Mouse (Mus musculus) fat pad, adult 2 months (tissue): ENCODE results near the gene Ccdc151.

Experiments used
- DNase-seq: peaks from one replicate; pipeline ENCODE4 v3.0.0-alpha.2; 2011; ENCODE audit warnings: low read depth, low spot score; ENCODE audit errors: extremely low read depth

Gene Ccdc151

GRCm38 (mm10) chr9:22002194-22003162, at the start of gene Ccdc151, which contains the start of gene Prkcsh:
Gene Ccdc151 (minus strand): TSS chr9:22002634.
Gene Prkcsh (plus strand): TSS chr9:22002806.
- peak; percentile 95 for DNase-seq

GRCm38 (mm10) chr9:22051958-22052254, 49.5 kb upstream of the Ccdc151 start, which contains the start of gene Elavl3:
Gene Elavl3 (minus strand): TSS chr9:22052023.
- DNase-seq = no peak

- DNase-seq = no peak
Observed at GRCm38 (mm10) chr9:22051161-22051957, 48.9 kb upstream of the Ccdc151 start.

- DNase-seq = no peak
Observed at GRCm38 (mm10) chr9:22050351-22050889, 48.0 kb upstream of the Ccdc151 start.

- no peak for DNase-seq
Observed at GRCm38 (mm10) chr9:22049721-22050270, 47.4 kb upstream of the Ccdc151 start.

- no peak for DNase-seq
Observed at GRCm38 (mm10) chr9:22049315-22049714, 46.9 kb upstream of the Ccdc151 start.

- DNase-seq = no peak
Observed at GRCm38 (mm10) chr9:22047329-22047728, 44.9 kb upstream of the Ccdc151 start.

GRCm38 (mm10) chr9:22041832-22042231, 39.4 kb upstream of the Ccdc151 start:
- no peak for DNase-seq

GRCm38 (mm10) chr9:22037826-22038225, 35.4 kb upstream of the Ccdc151 start:
- no peak for DNase-seq

GRCm38 (mm10) chr9:22035300-22036044, 33.0 kb upstream of the Ccdc151 start:
- DNase-seq = no peak

- no peak for DNase-seq
Observed at GRCm38 (mm10) chr9:22030386-22030785, 28.0 kb upstream of the Ccdc151 start.

GRCm38 (mm10) chr9:22028467-22028866, 26.0 kb upstream of the Ccdc151 start:
- no peak for DNase-seq

GRCm38 (mm10) chr9:22024592-22024991, 22.2 kb upstream of the Ccdc151 start:
- no peak for DNase-seq

- no peak for DNase-seq
Observed at GRCm38 (mm10) chr9:22017208-22017825, 14.9 kb upstream of the Ccdc151 start.

- DNase-seq = no peak
Observed at GRCm38 (mm10) chr9:22016245-22016644, 13.8 kb upstream of the Ccdc151 start.

GRCm38 (mm10) chr9:22012731-22013130, 10.3 kb upstream of the Ccdc151 start:
- DNase-seq = no peak

- no peak for DNase-seq
Observed at GRCm38 (mm10) chr9:22011055-22011454, 8.6 kb upstream of the Ccdc151 start.

- no peak for DNase-seq
Observed at GRCm38 (mm10) chr9:22004546-22004945, 2.1 kb upstream of the Ccdc151 start.

GRCm38 (mm10) chr9:22003163-22003554, 725 bp upstream of the Ccdc151 start:
- no peak for DNase-seq

GRCm38 (mm10) chr9:22001633-22002032, 801 bp downstream of the Ccdc151 start:
- no peak for DNase-seq
